Mouse (Mus musculus) embryonic facial prominence, embryonic 12.5 days (tissue): ENCODE data around the gene Camta1. TPM values are rescaled to one million over a fixed set of nuclear protein-coding genes. Genes with fewer than 3 reads are reported as not detected.

Experiments
- ATAC-seq: fragments of 200-750 bp; cut with Nextera tagmentation; 2 replicates; pipeline ENCODE4 v1.8.0; 2017; ENCODE audit not compliant: insufficient number of reproducible peaks, insufficient read depth, low FRiP score, low TSS enrichment
- H3K27ac ChIP-seq: fragments of 300-500 bp; sonication (generic); 2 replicates; pipeline ENCODE4 v1.5.1; 2016; ENCODE audit warnings: mild to moderate bottlenecking
- H3K27me3 ChIP-seq: fragments of 300-500 bp; sonication (generic); 2 replicates; pipeline ENCODE4 v1.6.1; 2016; ENCODE audit warnings: mild to moderate bottlenecking, moderate library complexity
- H3K36me3 ChIP-seq: fragments of 300-500 bp; sonication (generic); 2 replicates; pipeline ENCODE4 v1.6.1; 2016; ENCODE audit warnings: mild to moderate bottlenecking
- H3K4me1 ChIP-seq: fragments of 300-500 bp; sonication (generic); 2 replicates; pipeline ENCODE4 v1.6.1; 2016
- H3K4me2 ChIP-seq: fragments of 300-500 bp; sonication (generic); replicated peaks from 2 replicates; pipeline ENCODE4 v1.6.1; 2016; ENCODE audit warnings: mild to moderate bottlenecking, moderate library complexity
- H3K4me3 ChIP-seq: fragments of 300-500 bp; sonication (generic); 2 replicates; pipeline ENCODE4 v1.5.1; 2016; ENCODE audit warnings: mild to moderate bottlenecking
- H3K9ac ChIP-seq: fragments of 300-500 bp; sonication (generic); 2 replicates; pipeline ENCODE4 v1.6.1; 2016; ENCODE audit warnings: mild to moderate bottlenecking, moderate library complexity
- H3K9me3 ChIP-seq: fragments of 300-500 bp; sonication (generic); 2 replicates; pipeline ENCODE4 v1.6.1; 2016; ENCODE audit warnings: mild to moderate bottlenecking, moderate library complexity
- WGBS: fragments of 180-500 bp; shearing (Covaris S2); methylation state at CpG from one replicate; pipeline ENCODE4 v1.1.7; 2016; 5-methylcytosine and 5-hydroxymethylcytosine counted together
- polyA plus RNA-seq: library from polyadenylated mRNA; unstranded; fragments of >200 nt; fragmentation: Nextera tagmentation; extraction: Ambion mirVana; gene quantifications from 2 replicates; pipeline ENCODE4 v1.2.1, GENCODE M21; 2016

Camta1 gene
- polyA plus RNA-seq, 1 experiment from 2014 or later: 115 TPM

DNA sequence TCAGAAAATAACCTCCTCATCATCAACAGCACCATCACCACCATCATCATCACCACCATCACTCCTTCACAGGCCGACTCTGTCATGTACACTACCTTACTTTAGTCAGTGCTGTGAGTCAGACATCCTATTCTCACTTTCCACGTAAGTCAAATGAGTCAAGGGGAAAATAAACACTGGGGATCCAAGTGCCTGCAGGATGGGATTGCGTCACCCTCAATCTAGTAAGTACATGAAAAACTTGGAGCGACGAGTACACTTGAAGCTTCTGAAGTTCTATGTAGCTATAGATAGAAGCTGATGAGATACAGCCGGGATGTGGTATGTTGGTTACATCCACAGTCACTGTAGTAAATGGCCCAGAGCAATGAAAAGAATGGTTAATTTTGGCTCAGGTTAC lies 514.1 kb downstream of the Camta1 start:
- H3K27ac ChIP-seq: no peak overlapping the region
- H3K4me2 ChIP-seq: no peak overlapping the region
- no peaks in the 10 kb centered on the region for H3K27me3 ChIP-seq
- no peak overlapping the region for H3K9ac ChIP-seq
- WGBS: 96% methylated on average over 6 of the region's 6 CpGs
- no peak for ATAC-seq
- no peaks in the 10 kb centered on the region for H3K36me3 ChIP-seq
- H3K9me3 ChIP-seq: no peaks in the 10 kb centered on the region
- H3K4me3 ChIP-seq: no peak overlapping the region
- H3K4me1 ChIP-seq: no peaks in the 10 kb centered on the region

DNA sequence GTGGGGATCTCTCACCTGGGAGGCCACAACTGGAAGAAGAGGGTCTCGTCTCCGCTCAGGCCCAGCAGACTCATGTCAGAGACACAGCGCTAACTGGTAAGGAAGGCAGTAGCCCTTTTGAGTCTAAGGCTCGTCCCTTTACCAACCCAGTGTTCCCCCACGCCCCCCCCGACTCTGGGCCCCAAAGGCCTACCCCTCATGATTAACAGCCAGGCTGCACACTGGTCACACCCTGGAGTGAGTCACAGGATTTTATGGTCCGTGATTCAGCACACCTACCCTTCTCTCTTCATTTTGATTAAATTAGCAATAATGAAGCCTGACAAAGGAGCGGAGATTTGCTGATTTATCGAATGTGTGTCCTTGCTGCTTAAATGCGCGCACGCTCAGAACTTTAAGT lies 515.0 kb downstream of the Camta1 start:
- H3K4me1 ChIP-seq: no peaks in the 10 kb centered on the region
- 79% methylated on average over 12 of the region's 12 CpGs for WGBS
- H3K9me3 ChIP-seq: no peaks in the 10 kb centered on the region
- H3K9ac ChIP-seq: no peak overlapping the region
- no peak overlapping the region for H3K27ac ChIP-seq
- ATAC-seq: no peak
- no peak overlapping the region for H3K4me3 ChIP-seq
- H3K27me3 ChIP-seq: no peaks in the 10 kb centered on the region
- no peak overlapping the region for H3K4me2 ChIP-seq
- H3K36me3 ChIP-seq: no peaks in the 10 kb centered on the region

DNA sequence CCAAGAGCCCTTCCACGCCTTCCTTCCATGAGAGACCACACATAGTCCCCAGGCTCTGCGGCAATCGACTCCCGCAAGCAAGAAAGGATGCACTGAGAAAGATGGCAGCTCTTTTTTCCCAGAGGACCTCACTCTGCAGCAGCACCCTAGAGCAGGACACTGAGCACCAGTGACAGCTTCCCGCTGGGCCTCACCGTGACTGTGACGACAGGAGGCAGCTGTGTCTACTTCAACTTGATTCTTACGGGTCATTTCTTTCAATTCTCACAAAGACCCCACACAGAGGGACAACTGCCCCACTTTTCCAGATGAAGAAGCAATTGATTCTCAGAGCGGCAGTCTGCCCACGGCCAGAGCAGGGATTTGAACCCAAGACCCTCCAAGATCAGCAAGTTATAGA lies 516.9 kb downstream of the Camta1 start:
- Histone ChIP-seq H3K9me3 (no peaks in the 10 kb centered on the region), H3K4me2 (no peak overlapping the region), H3K4me3 (no peak overlapping the region), H3K36me3 (no peaks in the 10 kb centered on the region), H3K27me3 (no peaks in the 10 kb centered on the region), H3K9ac (no peak overlapping the region), H3K4me1 (no peaks in the 10 kb centered on the region), H3K27ac (no peak overlapping the region)
- ATAC-seq: no peak
- WGBS: 77% methylated on average over 10 of the region's 10 CpGs

DNA sequence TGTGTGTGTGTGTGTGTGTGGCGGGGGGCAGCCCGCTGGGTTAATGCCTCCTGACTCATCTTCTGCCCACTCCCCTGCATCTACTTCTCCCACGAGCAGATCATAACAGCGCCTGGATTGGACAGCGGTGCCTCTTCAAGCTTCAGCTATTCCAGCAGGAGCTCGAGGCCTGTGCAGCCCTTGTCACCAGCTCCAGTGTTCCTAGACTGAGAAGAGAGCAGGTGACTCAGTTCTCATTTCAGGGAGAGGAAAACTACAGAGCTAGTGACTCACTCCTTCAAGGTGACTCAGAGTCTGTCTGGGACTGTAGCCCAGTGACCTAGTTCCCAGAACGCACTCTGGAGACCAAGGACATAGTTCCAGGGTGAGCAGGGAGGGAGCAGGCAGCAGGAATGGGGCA lies 522.3 kb downstream of the Camta1 start:
- WGBS: 90% methylated on average over 7 of the region's 7 CpGs
- H3K4me2 ChIP-seq: no peak overlapping the region
- no peaks in the 10 kb centered on the region for H3K9me3 ChIP-seq
- 0 out of 2 replicates have a peak, but pooled peaks cover 4% of the 10 kb centered on the region for H3K4me1 ChIP-seq
- H3K27ac ChIP-seq: no peak overlapping the region
- no peak overlapping the region for H3K4me3 ChIP-seq
- no peak overlapping the region for H3K9ac ChIP-seq
- H3K27me3 ChIP-seq: no peaks in the 10 kb centered on the region
- H3K36me3 ChIP-seq: no peaks in the 10 kb centered on the region
- no peak for ATAC-seq

DNA sequence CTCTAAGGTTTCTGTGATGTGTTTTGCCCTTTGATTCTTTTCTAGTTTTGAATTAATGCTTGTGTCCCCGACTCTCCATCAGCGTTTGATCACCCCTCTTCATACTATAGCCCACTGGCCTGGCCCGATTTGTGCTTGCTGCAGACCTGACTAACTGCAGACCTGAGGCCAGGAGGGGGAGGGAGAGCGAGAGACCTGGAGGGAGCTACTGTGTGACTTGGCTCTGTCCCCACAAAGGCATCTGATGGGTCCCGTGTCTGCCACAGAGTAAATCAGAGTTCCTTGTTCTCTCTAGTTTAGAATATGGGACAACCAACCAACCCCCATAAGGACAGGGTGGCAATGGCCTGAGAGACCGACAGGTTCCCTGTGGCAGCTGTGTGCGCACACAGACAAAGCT lies 522.7 kb downstream of the Camta1 start:
- Histone ChIP-seq H3K27ac (no peak overlapping the region), H3K9me3 (no peaks in the 10 kb centered on the region), H3K4me3 (no peak overlapping the region), H3K4me1 (0 out of 2 replicates have a peak, but pooled peaks cover 4% of the 10 kb centered on the region), H3K4me2 (no peak overlapping the region), H3K9ac (no peak overlapping the region), H3K27me3 (no peaks in the 10 kb centered on the region), H3K36me3 (no peaks in the 10 kb centered on the region)
- 80% methylated on average over 7 of the region's 7 CpGs for WGBS
- ATAC-seq: no peak

DNA sequence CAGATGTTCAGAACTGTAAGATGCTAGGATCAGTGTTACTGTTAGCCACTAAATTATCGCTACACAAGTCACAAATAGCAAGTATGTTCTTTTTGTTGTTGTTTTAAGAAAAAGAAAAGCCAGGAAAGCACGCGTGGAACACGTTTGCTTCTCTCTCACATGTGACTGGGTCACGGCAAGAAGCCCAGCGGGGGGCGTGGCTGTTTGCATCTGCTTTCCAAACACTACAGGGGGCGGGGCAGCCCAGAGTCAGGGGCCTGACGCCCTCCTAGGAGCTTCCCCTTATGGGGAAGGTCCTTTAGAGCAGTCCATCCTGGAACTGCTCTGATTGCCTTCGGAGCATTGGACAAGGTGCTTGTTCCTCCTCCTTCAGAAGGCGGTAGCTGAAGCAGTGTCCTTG lies 524.1 kb downstream of the Camta1 start:
- no peaks in the 10 kb centered on the region for H3K9me3 ChIP-seq
- ATAC-seq: no peak
- no peaks in the 10 kb centered on the region for H3K36me3 ChIP-seq
- H3K4me1 ChIP-seq: 0 out of 2 replicates have a peak, but pooled peaks cover 4% of the 10 kb centered on the region
- no peak overlapping the region for H3K27ac ChIP-seq
- H3K9ac ChIP-seq: no peak overlapping the region
- H3K27me3 ChIP-seq: no peaks in the 10 kb centered on the region
- 22% methylated on average over 11 of the region's 11 CpGs for WGBS
- H3K4me3 ChIP-seq: no peak overlapping the region
- H3K4me2 ChIP-seq: no peak overlapping the region

DNA sequence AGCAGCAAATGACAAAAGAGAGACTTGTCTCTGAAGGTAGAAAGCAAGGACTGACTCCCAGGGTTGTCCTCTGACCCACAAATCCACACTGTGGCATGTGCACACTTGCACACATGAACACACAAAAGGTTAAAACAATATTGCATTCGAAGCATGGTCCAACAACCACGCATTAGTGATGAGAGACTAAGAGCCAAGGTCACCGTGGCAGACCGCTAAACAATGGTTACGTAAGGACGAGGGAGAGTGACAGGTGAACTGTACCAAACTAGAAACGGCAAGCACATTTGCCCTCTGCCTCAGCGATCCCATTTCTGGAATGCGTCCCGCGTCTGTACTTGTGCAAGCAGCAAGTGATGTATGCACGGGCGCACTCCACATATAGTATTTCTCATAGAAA lies 525.3 kb downstream of the Camta1 start:
- no peak for ATAC-seq
- WGBS: 82% methylated on average over 13 of the region's 13 CpGs

DNA sequence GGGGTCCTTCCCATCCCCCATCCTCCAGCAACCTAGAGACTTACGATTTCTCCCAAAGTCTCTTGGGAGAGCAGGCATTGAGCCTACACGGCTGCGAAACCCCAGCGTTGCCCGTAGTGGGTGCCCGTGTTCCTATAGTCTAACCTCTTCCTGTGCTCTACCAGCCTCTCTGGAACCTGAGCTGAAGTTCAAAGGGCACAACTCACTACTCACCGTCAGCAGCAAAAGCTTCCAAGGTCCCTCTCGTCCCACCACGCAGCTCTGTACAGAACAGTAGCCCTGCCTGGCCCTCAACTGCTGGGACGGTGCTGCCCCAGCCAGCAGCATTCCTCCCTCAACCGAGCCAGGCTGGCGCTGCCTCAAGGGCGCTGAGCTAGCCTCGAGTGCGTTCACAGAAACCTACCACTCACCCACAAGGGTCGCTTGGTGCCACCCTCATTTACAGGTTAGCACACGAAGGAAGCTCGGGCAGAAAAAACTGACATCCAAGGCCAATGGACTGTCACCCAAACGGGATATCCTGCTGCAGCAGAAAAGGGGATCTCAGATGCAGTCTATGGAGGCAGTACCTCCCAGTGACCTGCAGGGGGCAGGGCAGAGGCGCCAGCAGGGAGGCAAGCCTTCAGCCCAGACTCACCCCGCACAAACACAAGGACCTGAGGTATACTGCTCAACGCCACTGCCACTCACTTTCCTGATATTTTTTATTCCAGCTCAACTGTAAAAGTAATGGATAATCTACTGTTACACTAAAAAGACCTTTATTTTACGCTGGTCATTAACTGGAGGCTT lies 526.5 kb downstream of the Camta1 start:
- no peak overlapping the region for H3K4me2 ChIP-seq
- no peaks in the 10 kb centered on the region for H3K9me3 ChIP-seq
- H3K27ac ChIP-seq: no peak overlapping the region
- H3K36me3 ChIP-seq: no peaks in the 10 kb centered on the region
- ATAC-seq: no peak
- 0 out of 2 replicates have a peak, but pooled peaks cover 4% of the 10 kb centered on the region for H3K4me1 ChIP-seq
- WGBS: 41% methylated on average over 23 of the region's 23 CpGs
- no peak overlapping the region for H3K9ac ChIP-seq
- H3K27me3 ChIP-seq: no peaks in the 10 kb centered on the region
- no peak overlapping the region for H3K4me3 ChIP-seq

More for the DNA sequence above, 525.3 kb downstream of the Camta1 start:
- Histone ChIP-seq H3K9ac (no peak overlapping the region), H3K27me3 (no peaks in the 10 kb centered on the region), H3K4me2 (no peak overlapping the region), H3K4me3 (no peak overlapping the region), H3K9me3 (no peaks in the 10 kb centered on the region), H3K4me1 (0 out of 2 replicates have a peak, but pooled peaks cover 4% of the 10 kb centered on the region), H3K27ac (no peak overlapping the region), H3K36me3 (no peaks in the 10 kb centered on the region)

DNA sequence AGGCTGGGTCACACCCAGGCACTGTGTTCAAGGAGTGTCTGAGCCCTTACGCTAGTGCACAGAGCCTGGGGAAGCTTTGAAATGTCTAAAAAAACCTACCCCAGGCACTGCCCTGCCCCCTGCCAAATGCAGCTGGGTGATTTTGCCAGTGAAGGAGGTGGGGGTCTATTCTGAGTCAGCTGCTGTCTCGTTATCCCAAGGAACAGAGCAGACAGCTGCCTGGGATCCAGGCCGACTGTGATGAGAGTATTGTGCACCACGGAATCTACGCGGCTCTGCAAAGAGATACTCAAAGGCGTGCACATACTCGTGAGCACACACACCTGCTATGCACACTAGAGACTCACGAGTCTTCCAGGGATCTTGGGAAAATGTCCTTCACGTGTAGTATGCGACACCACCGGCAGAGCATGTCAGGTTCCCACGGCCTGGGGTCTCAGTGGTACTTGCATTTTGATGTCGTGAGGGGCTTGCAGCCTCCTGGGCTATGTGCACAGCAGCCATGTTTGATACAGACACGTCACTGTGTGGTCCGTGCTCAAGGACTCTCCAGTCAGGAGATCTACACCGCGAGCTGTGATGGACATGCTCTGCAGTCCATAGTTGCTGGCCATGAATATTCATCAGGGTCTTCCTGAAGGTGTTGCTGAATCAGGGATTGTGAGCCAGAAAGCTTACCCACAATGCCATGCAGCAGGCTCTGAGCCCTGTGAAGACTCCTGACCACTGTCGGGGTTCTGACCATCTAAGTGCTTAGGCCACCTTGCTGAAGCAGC lies 529.4 kb downstream of the Camta1 start:
- Histone ChIP-seq H3K4me2 (no peak overlapping the region), H3K4me1 (no peaks in the 10 kb centered on the region), H3K4me3 (no peak overlapping the region), H3K9ac (no peak overlapping the region), H3K27me3 (no peaks in the 10 kb centered on the region), H3K9me3 (no peaks in the 10 kb centered on the region), H3K27ac (no peak overlapping the region), H3K36me3 (no peaks in the 10 kb centered on the region)
- 84% methylated on average over 19 of the region's 19 CpGs for WGBS
- no peak for ATAC-seq

DNA sequence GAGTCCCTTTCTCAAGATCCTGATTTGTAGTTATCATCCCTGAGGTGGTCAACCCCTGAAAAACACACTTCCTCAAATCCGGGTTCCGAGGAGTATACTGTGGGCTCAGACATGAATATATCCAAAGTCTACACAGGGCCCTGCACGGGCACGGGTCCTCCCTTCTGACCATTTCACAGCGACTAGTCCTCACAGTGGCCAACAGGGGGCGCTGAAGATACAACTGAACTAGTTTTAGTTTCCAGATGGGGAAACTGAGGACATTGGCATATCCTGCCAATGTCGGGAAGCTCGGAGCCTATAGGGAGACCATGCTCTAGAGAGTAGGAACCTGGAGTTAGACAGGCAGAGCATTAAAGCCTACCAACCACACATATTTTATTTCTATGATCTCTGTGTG lies 530.7 kb downstream of the Camta1 start:
- H3K9me3 ChIP-seq: no peaks in the 10 kb centered on the region
- no peak overlapping the region for H3K27ac ChIP-seq
- H3K4me2 ChIP-seq: no peak overlapping the region
- no peak for ATAC-seq
- H3K27me3 ChIP-seq: no peaks in the 10 kb centered on the region
- H3K9ac ChIP-seq: no peak overlapping the region
- no peaks in the 10 kb centered on the region for H3K4me1 ChIP-seq
- WGBS: 72% methylated on average over 8 of the region's 8 CpGs
- no peaks in the 10 kb centered on the region for H3K36me3 ChIP-seq
- no peak overlapping the region for H3K4me3 ChIP-seq

DNA sequence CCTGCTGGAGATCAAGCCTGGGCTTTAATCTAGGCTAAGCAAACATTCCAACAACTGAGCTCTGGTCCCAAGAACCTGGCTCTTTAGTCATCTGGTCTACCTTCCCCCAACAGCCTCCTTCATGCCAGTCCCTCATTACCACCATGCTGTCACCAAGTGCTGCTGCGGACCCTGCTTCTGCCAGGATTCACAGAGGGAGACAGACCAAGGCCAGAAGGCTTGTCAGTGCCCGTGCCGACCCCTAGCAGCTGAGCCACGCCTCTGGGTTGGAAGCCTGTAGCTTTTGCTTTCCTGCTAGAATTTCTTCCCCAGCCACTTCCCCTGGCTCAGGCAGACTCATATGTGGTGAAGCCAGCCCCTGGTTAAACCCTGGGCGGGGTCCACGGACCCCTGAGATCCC lies 533.6 kb downstream of the Camta1 start:
- H3K4me2 ChIP-seq: no peak overlapping the region
- WGBS: 79% methylated on average over 6 of the region's 6 CpGs
- no peaks in the 10 kb centered on the region for H3K4me1 ChIP-seq
- no peaks in the 10 kb centered on the region for H3K36me3 ChIP-seq
- H3K27me3 ChIP-seq: no peaks in the 10 kb centered on the region
- H3K27ac ChIP-seq: no peak overlapping the region
- no peak for ATAC-seq
- no peak overlapping the region for H3K9ac ChIP-seq
- H3K4me3 ChIP-seq: no peak overlapping the region
- no peaks in the 10 kb centered on the region for H3K9me3 ChIP-seq
